Mouse (Mus musculus): ENCODE measurements around the gene Cyp1b1.

DNA sequence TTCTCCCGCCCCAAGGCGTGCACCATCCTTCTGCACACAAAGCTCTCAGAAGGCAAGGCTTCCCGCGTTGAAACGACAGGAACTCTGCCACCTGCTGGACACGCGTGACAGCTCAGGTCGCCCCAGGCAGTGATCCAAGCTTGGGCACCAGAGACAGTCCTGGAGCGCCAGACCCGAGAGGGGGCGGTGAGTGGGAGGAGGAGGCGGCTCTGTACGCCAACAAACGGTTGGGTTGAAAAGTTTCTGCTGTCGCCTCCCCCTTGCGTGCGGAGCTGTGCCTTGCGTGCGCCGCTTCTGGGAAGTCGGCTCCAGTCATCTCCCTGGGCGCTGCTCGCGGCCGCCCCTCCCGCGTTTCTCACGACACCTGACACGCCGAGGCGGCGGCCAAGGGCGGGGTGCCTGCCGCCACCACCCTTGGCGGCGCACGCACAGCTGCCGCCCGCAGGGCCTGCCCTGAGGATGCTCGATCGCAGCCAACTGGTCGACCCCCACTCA is 835 bp upstream of the Cyp1b1 start:
- TF ChIP-seq CTCF (IDR thresholded peaks at IDR 0.05; ENCODE audit: low read depth, low read length) (peak; percentile 62), EP300 (IDR thresholded peaks at IDR 0.05; ENCODE audit: insufficient read depth, low read depth, low read length) (peak; percentile 55; the same call in 1 of the 2 replicates), POLR2A (IDR thresholded peaks at IDR 0.05; ENCODE audit: insufficient read depth, low read length) (no peak)
